Mouse (Mus musculus) adrenal gland, postnatal 4 days (tissue): ENCODE measurements around the gene Nf1. TPM values are rescaled to one million over a fixed set of nuclear protein-coding genes. Genes with fewer than 3 reads are reported as not detected.
A peak's percentile ranks its signal among the peaks of the same experiment; 100 is the strongest.

Experiments
- DNase-seq, 2 experiments: peaks; one replicate each; pipeline ENCODE4 v3.0.0; 2021 to 2022; ENCODE audit warnings: low spot score in 2 of 2, mixed read lengths in 2 of 2
- total RNA-seq, 2 experiments: library from RNA; stranded (reverse); gene quantifications; 2 replicates each; pipeline ENCODE4 v1.2.3; 2021

Gene Nf1
- total RNA-seq, 2 experiments from 2014 or later: 74.9 to 76.1 TPM

DNA sequence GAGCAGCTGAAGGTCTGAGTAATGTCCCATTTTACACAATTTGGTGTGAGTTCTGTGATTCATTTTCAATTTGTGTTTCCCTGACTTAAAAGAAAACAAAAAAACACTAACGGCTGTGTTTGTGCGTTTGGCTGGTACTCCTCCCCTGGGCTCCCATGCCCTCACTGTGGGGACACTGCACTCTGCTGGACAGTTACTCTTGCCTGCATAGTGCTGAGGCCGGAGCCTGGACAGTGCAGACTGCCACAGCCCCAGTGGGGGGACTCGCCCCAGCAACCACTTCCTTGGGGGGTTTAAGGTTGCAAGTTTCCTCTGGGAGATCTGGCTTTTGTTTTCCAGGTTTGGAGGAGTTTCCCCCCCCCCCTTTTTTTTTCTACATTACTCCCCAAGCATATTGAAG is 241.2 kb downstream of the Nf1 start:
- no peak for DNase-seq

- DNase-seq: no peak
These were observed 241.8 kb downstream of the Nf1 start for GRCm38 (mm10) chr11:79581257-79581656.

- peak in 1 of 2 experiments; percentile 30 for DNase-seq
These were observed 244.7 kb downstream of the Nf1 start for GRCm38 (mm10) chr11:79584191-79584590.

- DNase-seq: no peak
These were observed 250.0 kb downstream of the Nf1 start for GRCm38 (mm10) chr11:79589317-79590075.

GRCm38 (mm10) chr11:79590664-79591590 is 251.4 kb downstream of the Nf1 start, which contains the start of gene Rab11fip4:
Gene Rab11fip4 (plus strand): TSS chr11:79591212.
- DNase-seq: no peak

DNA sequence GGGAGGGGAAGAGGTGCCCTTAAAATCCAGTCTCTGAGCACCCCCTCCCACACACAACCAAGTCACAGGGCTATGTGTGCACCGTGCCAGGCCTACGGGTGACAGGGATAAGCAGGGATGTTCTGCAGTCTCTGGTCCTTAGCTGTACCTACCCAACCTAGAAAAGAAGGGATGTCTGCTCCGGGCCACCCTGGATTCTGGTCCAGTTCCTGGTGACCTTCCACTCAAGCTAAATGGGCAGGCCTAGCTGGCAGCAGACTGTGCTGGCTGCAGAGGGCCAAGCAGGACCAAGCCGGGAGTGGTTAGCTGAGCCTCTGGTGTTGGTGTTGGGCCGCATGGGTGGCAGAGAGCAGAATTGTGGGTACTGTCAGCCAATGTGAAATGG is 252.1 kb downstream of the Nf1 start:
- DNase-seq: no peak

- no peak for DNase-seq
These were observed 254.0 kb downstream of the Nf1 start for GRCm38 (mm10) chr11:79593495-79593894.

- DNase-seq: no peak
These were observed 271.0 kb downstream of the Nf1 start for GRCm38 (mm10) chr11:79610454-79610853.

DNA sequence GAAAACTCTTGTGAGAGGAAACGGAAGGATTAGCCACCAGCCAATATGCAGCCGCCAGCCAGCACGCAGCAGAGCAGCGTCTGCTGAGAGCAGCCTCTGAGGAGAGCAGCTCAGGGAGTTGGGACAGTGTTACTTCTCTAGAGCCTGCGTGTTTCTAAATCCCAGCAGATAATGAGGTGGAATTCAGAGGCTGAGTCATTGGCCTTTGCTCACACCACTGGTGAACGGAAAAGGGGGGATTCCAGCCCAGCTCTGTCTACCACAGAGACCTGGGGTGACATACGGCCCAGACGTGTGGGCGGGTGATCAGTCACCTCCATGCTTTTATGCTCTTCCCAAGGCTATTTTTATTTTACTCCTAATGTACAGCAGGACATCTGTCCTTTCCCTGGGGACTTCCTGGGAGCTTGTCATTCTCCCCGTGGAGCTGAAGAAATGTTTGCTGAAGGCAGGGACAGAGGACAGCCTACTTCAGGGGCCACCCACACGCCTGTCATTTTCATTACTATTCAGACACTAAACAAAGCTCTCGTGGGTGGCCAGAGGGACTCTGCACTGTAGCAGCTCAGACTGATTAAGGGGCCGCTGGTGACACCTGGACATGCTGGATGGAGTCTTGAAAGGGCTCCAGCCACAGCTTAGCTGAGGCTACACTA is 271.6 kb downstream of the Nf1 start:
- no peak for DNase-seq

DNA sequence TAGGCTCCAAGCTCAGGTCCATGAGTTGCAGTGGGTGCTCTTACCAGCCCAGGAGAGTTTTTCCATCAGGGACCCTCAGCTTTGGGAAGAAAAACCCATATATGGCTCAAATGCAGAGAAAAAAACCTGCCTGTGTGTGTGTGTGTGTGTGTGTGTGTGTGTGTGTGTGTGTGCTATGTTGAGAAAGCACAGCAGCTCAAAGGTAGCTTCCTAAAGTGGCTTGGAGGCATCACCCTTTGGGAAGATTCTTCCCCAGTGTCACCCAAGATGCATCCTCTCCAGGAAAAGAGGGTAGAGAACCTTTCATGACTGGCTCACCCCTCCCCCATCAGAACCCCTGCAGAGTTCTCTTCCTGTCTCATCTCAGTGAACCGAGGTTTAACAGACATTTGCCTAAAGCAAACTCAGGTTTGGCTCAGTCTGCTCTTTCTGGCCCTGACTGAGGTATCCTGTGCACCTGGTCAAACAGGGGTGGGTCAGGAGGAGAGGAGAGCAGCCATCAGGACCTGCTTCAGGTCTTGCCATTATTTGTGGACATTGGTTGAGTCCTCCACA is 272.6 kb downstream of the Nf1 start:
- DNase-seq: no peak

GRCm38 (mm10) chr11:79613084-79613483 is 273.6 kb downstream of the Nf1 start:
- no peak for DNase-seq

- DNase-seq: no peak
These were observed 274.2 kb downstream of the Nf1 start for GRCm38 (mm10) chr11:79613711-79614110.

DNA sequence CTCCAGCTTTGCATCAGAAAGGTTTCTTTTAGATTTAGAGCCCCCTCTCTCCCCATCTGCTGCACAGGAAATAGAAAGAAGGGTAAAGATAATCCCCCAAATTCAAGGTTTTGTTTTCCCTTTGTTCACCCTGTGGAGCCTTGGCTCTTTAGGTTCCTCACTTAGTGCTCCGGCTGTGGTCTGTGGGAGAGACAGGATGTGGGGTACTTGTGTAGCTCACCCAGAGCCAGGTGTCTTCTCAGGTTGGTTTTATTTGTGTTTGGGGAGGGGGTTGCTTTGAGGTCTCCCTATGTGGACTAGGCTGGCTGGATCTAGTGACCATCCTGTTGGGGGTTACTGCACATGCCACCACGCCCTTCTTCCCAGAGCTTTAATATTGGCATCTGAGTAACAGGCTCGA is 275.4 kb downstream of the Nf1 start:
- no peak for DNase-seq

- no peak for DNase-seq
These were observed 276.4 kb downstream of the Nf1 start for GRCm38 (mm10) chr11:79615871-79616270.

- DNase-seq: no peak
These were observed 278.5 kb downstream of the Nf1 start for GRCm38 (mm10) chr11:79617991-79618390.

GRCm38 (mm10) chr11:79623029-79623428 is 283.5 kb downstream of the Nf1 start:
- no peak for DNase-seq

DNA sequence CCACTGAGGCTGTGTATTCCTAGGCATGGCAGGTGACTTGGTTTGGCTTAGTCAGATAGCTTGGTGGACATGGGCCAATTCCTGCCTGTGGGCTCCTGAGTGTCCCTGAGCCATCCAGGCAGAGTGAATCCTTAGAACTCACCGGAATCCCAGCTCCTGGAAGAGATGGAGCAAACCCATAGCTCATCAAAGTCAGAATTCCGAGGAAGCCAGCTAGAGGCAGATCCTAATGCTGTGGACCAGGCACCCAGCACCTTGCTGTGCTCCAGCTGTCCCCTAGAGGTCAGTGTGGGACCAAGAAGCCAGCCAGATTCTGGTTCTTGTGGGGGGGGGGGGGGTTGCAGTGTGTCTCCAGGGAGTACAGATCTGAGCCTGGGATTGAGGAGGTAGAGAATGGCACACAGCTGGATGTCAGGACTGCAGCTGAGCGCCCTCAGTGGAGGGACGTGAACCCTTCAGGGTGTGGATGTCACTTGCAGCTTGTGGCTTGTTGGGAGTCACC is 285.4 kb downstream of the Nf1 start:
- peak in 1 of 2 experiments; percentile 40 for DNase-seq

DNA sequence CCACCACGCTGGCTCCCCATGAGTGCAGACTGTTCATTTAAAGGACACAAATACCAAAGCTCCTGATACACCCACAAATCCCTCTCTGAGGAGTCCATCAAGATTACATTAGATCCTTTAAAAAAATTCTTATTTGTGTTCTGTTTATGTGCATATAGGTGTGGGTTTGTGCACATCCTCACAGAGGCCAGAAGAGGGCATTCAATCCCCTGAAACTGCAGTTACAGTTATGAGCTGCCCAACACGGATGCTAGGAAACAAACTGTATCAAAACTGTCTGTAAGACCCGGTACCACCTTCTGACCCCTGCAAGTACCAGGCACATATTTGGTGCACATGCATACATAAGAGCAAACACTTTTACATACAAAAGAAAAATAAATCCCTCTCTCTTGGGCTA is 289.2 kb downstream of the Nf1 start:
- no peak for DNase-seq

- no peak for DNase-seq
These were observed 290.4 kb downstream of the Nf1 start for GRCm38 (mm10) chr11:79629752-79630374.

GRCm38 (mm10) chr11:79630521-79630920 is 291.0 kb downstream of the Nf1 start:
- no peak for DNase-seq
